Mouse (Mus musculus): ENCODE measurements at regions not wholly inside any gene's neighbourhood (a gene's known extent, or its start where the extent isn't known, plus 50 kb on each side); places are given as distances from the start of the nearest gene placed in this dataset.
"Not testable (repeated sequence)": the region's sequence is repeated elsewhere in the genome, so short reads cannot be mapped to it uniquely, and the experiment has no call there.

DNA sequence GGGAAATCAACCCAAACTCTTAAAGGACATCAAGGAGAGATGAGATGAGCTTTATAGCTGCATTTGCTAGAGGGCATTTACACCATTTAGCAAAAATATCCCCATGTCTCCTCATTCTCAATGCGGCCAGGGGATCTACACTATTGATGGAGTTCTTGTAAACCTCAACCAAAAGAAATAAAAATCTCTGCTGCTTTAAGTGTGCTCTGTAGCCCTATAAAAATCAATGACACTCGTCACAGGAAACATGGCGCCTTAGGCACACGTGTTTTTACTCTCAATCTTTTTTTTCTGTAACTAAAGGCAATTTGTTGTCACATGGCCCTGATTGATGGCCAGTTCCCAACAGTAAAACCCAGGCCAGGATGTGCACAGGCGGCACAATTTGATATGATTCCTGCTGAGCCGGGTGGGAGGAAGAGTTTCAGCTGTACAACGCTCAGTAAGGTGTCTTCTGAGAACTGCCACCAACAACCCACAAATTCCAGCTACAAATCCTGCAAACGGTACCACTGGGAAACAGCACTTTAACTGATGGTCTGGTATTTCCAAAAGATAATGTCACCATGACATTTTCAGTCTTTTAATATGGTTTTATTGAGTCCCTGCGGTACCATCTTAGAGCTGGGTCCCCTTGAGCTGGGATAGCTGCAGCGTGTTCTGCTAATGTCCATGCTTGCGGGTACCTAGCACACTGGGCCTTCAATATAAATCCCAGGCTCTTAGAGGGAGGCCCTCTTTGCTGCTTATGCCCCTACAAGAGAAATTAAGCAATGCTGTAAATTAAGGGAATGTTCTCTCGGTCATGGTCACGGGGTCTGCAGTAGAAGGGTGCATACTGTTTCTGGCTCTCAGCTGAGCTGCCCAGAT lies 78.8 kb downstream of the Tpbg start:
- Histone ChIP-seq H3K27ac (ENCODE audit: low read length) (no peak overlapping the region), H3K9me3 (ENCODE audit: control insufficient read depth, low read length) (no peaks in the 10 kb centered on the region), H3K4me1 (replicated peaks; ENCODE audit: control insufficient read depth, insufficient read depth, low read length) (no peaks in the 10 kb centered on the region), H3K9ac (ENCODE audit: low read length) (no peak overlapping the region), H3K27me3 (ENCODE audit: control insufficient read depth, insufficient read depth, low read depth, low read length) (no peaks in the 10 kb centered on the region), H3K4me2 (ENCODE audit: low read depth, low read length) (no peak overlapping the region), H3K4me3 (ENCODE audit: low read length) (no peak overlapping the region), H3K36me3 (ENCODE audit: control insufficient read depth, insufficient read depth, low read length) (no peaks in the 10 kb centered on the region)
- no peak for ATAC-seq (ENCODE audit: low read depth)
- 74% methylated on average over 13 of the region's 13 CpGs for WGBS

DNA sequence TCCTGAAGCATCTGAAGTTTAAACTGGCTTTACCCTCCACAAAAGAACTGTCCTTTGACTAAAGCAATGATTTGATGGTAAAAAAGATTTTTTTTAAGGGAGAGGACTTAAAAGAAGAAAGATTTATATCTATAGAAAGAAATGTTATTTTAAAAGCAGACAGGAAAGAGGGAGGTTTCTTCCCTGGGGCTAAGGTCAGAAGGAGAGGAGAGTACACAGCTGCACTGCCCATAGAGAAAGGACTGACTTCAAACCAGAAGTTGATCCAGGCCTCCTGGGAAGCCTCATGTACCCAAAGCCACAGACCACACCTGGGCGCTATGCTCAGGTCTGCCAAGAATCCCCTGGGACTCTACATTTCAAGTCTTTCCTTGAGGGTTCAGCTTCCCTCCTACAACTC lies 83.1 kb downstream of the Tpbg start:
- H3K27me3 ChIP-seq (ENCODE audit: control insufficient read depth, insufficient read depth, low read depth, low read length) = no peaks in the 10 kb centered on the region
- ATAC-seq (ENCODE audit: low read depth) = no peak
- no peak overlapping the region for H3K27ac ChIP-seq (ENCODE audit: low read length)
- H3K4me1 ChIP-seq (replicated peaks; ENCODE audit: control insufficient read depth, insufficient read depth, low read length) = no peaks in the 10 kb centered on the region
- no peaks in the 10 kb centered on the region for H3K36me3 ChIP-seq (ENCODE audit: control insufficient read depth, insufficient read depth, low read length)
- H3K4me3 ChIP-seq (ENCODE audit: low read length) = no peak overlapping the region
- 87% methylated on average over 1 of the region's 1 CpGs for WGBS
- no peak overlapping the region for H3K9ac ChIP-seq (ENCODE audit: low read length)
- no peaks in the 10 kb centered on the region for H3K9me3 ChIP-seq (ENCODE audit: control insufficient read depth, low read length)
- no peak overlapping the region for H3K4me2 ChIP-seq (ENCODE audit: low read depth, low read length)

DNA sequence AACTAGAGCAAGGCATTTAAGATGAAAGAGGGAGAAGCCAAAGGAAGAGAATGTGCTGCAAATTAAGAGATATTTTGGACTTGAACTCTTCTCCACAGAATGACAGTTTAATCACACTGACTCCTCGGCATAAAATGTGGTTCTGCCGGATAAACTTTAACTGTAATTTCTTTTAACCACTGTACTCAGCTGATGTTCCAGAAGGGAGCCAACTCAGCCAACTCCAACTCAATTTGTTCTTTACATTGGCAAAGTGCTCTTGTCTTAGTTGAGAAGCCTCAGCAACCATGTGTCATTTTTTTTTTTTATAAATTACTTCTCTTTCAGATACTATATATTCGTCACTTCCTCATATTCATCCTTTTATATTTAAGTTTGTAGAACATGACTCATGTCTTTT lies 90.0 kb downstream of the Tpbg start:
- no peaks in the 10 kb centered on the region for H3K4me1 ChIP-seq (replicated peaks; ENCODE audit: control insufficient read depth, insufficient read depth, low read length)
- H3K27ac ChIP-seq (ENCODE audit: low read length) = no peak overlapping the region
- no peak for ATAC-seq (ENCODE audit: low read depth)
- H3K9ac ChIP-seq (ENCODE audit: low read length) = no peak overlapping the region
- no peaks in the 10 kb centered on the region for H3K9me3 ChIP-seq (ENCODE audit: control insufficient read depth, low read length)
- no peak overlapping the region for H3K4me3 ChIP-seq (ENCODE audit: low read length)
- H3K36me3 ChIP-seq (ENCODE audit: control insufficient read depth, insufficient read depth, low read length) = no peaks in the 10 kb centered on the region
- H3K4me2 ChIP-seq (ENCODE audit: low read depth, low read length) = no peak overlapping the region
- 51% methylated on average over 3 of the region's 3 CpGs for WGBS
- no peaks in the 10 kb centered on the region for H3K27me3 ChIP-seq (ENCODE audit: control insufficient read depth, insufficient read depth, low read depth, low read length)

DNA sequence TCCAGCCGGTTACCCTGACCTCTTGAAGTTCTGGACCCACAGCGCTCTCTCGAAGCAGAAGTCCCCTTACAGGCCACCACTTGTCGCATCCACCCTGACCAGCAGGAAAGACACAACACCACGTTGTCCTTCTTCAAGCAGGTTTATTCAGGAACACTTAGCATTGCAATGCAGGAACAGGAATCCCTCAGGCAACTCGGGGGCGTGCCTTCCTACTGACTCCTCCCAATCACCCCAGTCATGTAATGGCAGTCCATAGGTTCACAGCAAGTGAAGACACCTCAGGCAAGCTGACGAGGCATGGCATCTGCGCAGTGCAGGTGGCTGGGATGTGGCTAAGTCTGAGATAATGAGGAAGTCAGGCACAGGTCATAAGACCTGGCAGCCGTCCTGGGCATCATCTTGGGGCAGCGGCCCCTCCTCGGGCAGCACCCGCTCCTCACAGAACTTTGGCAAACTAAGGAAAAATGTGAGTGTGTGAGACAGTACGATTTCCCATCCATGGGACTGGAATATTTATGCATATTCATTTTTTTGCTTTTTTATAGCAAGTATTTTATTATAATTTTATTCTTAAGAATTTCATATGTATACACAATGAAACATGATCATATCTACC lies 101.0 kb downstream of the Tpbg start:
- not testable (repeated sequence) for H3K9ac ChIP-seq (ENCODE audit: low read length); H3K9me3 ChIP-seq (ENCODE audit: control insufficient read depth, low read length); H3K27ac ChIP-seq (ENCODE audit: low read length); H3K4me3 ChIP-seq (ENCODE audit: low read length); H3K36me3 ChIP-seq (ENCODE audit: control insufficient read depth, insufficient read depth, low read length); H3K27me3 ChIP-seq (ENCODE audit: control insufficient read depth, insufficient read depth, low read depth, low read length); ATAC-seq (ENCODE audit: low read depth); H3K4me1 ChIP-seq (replicated peaks; ENCODE audit: control insufficient read depth, insufficient read depth, low read length); H3K4me2 ChIP-seq (ENCODE audit: low read depth, low read length)
- 84% methylated on average over 14 of the region's 14 CpGs for WGBS

DNA sequence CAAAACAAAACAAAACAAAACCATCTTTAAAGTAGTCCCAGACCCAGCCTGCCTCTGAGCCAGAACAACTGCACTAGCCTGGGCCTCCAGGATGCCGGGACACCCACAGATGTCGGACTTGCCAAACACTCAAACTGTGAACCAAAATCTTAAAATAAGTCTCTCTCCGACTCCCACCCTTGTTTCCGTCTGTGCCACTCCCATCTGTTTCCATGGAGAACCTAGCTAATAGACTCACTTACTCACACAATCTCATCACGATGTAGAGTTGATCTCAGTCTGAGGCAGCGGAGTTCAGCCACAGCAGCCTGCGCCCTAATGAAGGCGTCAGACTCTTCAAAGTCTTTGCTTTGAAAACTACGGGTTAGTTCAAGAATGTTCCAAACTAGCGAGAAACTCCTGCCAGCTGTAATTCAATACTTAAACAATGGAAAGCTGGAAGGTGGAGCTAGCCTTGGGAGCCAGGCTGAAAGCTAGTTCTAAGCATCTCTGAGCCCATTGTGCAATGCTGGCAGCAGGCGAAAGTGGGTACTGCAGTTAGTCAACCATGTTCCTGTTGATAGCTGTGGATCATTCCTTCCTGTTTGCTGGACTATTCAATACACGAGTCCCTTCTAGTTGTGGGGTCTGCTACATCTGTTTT lies 106.4 kb downstream of the Tpbg start:
- H3K4me1 ChIP-seq (replicated peaks; ENCODE audit: control insufficient read depth, insufficient read depth, low read length) = no peaks in the 10 kb centered on the region
- no peaks in the 10 kb centered on the region for H3K36me3 ChIP-seq (ENCODE audit: control insufficient read depth, insufficient read depth, low read length)
- H3K27ac ChIP-seq (ENCODE audit: low read length) = no peak overlapping the region
- H3K27me3 ChIP-seq (ENCODE audit: control insufficient read depth, insufficient read depth, low read depth, low read length) = no peaks in the 10 kb centered on the region
- no peak overlapping the region for H3K4me3 ChIP-seq (ENCODE audit: low read length)
- 55% methylated on average over 12 of the region's 12 CpGs for WGBS
- H3K9ac ChIP-seq (ENCODE audit: low read length) = no peak overlapping the region
- no peak overlapping the region for H3K4me2 ChIP-seq (ENCODE audit: low read depth, low read length)
- ATAC-seq (ENCODE audit: low read depth) = no peak
- H3K9me3 ChIP-seq (ENCODE audit: control insufficient read depth, low read length) = no peaks in the 10 kb centered on the region; the same call in 1 of the 2 replicates

DNA sequence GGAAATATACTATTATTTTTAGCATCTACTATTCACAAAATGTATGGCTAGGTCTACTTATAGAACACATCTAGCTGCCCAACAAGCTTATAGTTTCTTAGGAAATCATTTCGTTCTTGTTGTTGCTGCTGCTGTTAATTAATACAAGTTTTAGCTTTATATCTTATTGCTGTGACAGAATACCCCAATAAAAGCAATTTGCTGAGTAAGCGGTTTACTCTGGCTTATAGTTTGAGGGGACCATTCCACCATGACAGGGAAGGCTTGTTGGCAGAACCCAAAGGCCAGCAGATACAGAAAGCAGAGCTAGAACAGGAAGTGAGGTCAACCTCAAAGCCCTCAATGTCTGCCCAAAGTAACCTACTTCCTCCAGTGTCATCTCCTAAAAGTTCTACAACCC lies 109.6 kb downstream of the Tpbg start:
- no peaks in the 10 kb centered on the region for H3K36me3 ChIP-seq (ENCODE audit: control insufficient read depth, insufficient read depth, low read length)
- no peak overlapping the region for H3K27ac ChIP-seq (ENCODE audit: low read length)
- no peak overlapping the region for H3K4me3 ChIP-seq (ENCODE audit: low read length)
- no peak overlapping the region for H3K4me2 ChIP-seq (ENCODE audit: low read depth, low read length)
- no peak for ATAC-seq (ENCODE audit: low read depth)
- H3K27me3 ChIP-seq (ENCODE audit: control insufficient read depth, insufficient read depth, low read depth, low read length) = no peaks in the 10 kb centered on the region
- no peaks in the 10 kb centered on the region; the same call in 1 of the 2 replicates for H3K9me3 ChIP-seq (ENCODE audit: control insufficient read depth, low read length)
- 88% methylated on average over 2 of the region's 2 CpGs for WGBS
- no peaks in the 10 kb centered on the region for H3K4me1 ChIP-seq (replicated peaks; ENCODE audit: control insufficient read depth, insufficient read depth, low read length)
- no peak overlapping the region for H3K9ac ChIP-seq (ENCODE audit: low read length)

DNA sequence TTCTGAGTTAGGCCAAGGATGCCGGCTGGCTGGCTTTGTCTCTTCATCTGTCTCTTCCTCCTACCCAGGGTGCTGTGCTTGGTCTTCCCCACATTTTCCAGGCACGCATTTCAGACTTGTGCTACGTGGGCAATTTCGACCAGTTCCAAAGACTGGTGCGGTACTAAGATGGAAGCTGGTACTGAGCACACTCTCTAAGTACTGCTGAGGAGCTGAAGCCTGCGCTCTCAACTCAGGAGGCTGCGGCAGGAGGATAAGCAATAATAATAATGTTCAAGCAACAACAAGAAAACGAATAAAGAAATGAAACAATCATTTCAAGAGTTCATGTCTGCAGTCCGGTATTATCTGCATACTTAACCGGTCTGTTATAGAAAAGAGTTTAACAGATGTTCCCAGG lies 127.9 kb downstream of the Tpbg start:
- Histone ChIP-seq H3K27ac (ENCODE audit: low read length) (no peak overlapping the region), H3K4me3 (ENCODE audit: low read length) (no peak overlapping the region), H3K27me3 (ENCODE audit: control insufficient read depth, insufficient read depth, low read depth, low read length) (no peaks in the 10 kb centered on the region), H3K4me2 (ENCODE audit: low read depth, low read length) (no peak overlapping the region), H3K9me3 (ENCODE audit: control insufficient read depth, low read length) (no peaks in the 10 kb centered on the region), H3K9ac (ENCODE audit: low read length) (no peak overlapping the region), H3K4me1 (replicated peaks; ENCODE audit: control insufficient read depth, insufficient read depth, low read length) (no peaks in the 10 kb centered on the region), H3K36me3 (ENCODE audit: control insufficient read depth, insufficient read depth, low read length) (no peaks in the 10 kb centered on the region)
- no peak for ATAC-seq (ENCODE audit: low read depth)
- WGBS = 77% methylated on average over 10 of the region's 10 CpGs

DNA sequence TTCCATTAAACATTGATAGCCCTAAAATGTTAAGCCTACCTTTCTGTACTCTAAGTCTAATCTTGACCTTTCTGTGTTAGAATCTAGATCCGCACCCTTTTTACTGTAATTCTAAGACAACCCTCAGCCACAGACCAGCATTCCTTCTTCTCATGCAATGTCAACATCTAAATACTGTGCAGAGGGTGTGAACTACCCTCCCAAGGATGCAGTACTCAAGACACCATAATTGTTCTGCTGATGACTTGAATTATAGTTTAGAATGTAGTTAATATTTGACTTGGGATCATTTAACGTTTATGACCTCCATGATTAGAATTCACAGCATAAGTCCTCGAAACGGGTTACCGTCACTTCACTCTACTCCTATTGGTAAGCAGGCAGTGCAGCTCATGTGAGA lies 139.2 kb downstream of the Tpbg start:
- Histone ChIP-seq H3K9me3 (ENCODE audit: control insufficient read depth, low read length) (no peaks in the 10 kb centered on the region), H3K4me2 (ENCODE audit: low read depth, low read length) (no peak overlapping the region), H3K4me1 (replicated peaks; ENCODE audit: control insufficient read depth, insufficient read depth, low read length) (no peaks in the 10 kb centered on the region), H3K4me3 (ENCODE audit: low read length) (no peak overlapping the region), H3K36me3 (ENCODE audit: control insufficient read depth, insufficient read depth, low read length) (no peaks in the 10 kb centered on the region), H3K27ac (ENCODE audit: low read length) (no peak overlapping the region), H3K27me3 (ENCODE audit: control insufficient read depth, insufficient read depth, low read depth, low read length) (no peaks in the 10 kb centered on the region), H3K9ac (ENCODE audit: low read length) (no peak overlapping the region)
- WGBS = 84% methylated on average over 5 of the region's 5 CpGs
- no peak for ATAC-seq (ENCODE audit: low read depth)

DNA sequence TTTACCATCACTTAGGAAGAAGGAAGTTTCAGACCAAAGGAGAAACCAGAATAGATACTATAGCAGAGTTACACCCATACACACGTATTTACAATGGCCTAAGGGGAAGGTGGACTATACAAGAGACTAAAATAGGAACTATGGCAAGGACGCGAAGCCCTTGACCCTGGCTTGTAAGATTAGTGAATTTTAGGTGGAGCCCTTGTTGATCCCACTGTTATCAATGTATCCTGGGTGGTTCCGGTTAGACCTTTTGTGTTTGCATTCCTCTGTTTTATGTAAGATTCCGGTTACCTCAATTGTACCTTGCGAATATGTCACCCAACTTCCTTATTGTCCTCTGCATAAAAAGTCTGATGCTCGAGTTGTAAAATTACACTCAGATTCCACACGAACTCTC lies 141.3 kb downstream of the Tpbg start:
- 97% methylated on average over 6 of the region's 8 CpGs for WGBS
- not testable (repeated sequence) for ATAC-seq (ENCODE audit: low read depth); H3K9ac ChIP-seq (ENCODE audit: low read length); H3K4me2 ChIP-seq (ENCODE audit: low read depth, low read length); H3K36me3 ChIP-seq (ENCODE audit: control insufficient read depth, insufficient read depth, low read length); H3K9me3 ChIP-seq (ENCODE audit: control insufficient read depth, low read length); H3K27ac ChIP-seq (ENCODE audit: low read length); H3K4me3 ChIP-seq (ENCODE audit: low read length); H3K4me1 ChIP-seq (replicated peaks; ENCODE audit: control insufficient read depth, insufficient read depth, low read length); H3K27me3 ChIP-seq (ENCODE audit: control insufficient read depth, insufficient read depth, low read depth, low read length)

All from lung, embryonic 16.5 days (tissue).